Mouse (Mus musculus): ENCODE results near the gene Def8.

- TF ChIP-seq CTCF (IDR thresholded peaks at IDR 0.05; ENCODE audit: low read depth): no peak
- no peak for TF ChIP-seq EP300 (IDR thresholded peaks at IDR 0.05; ENCODE audit: low read depth)
Measured at GRCm38 (mm10) chr8:123505267-123505666, 81.9 kb downstream of the Def8 start.
